Mouse (Mus musculus): ENCODE measurements around the gene Slc50a1.

GRCm38 (mm10) chr3:89233562-89234110 lies 36.7 kb downstream of the Slc50a1 start:
- TF ChIP-seq NELFE (IDR thresholded peaks at IDR 0.05; ENCODE audit: low read depth, low read length) (no peak), CTCF (conservative IDR thresholded peaks at IDR 0.05 in 1 of 2, IDR thresholded peaks at IDR 0.05 in 1 of 2; ENCODE audit: low read depth in 2 of 2, low read length in 2 of 2) (no peak)

Data from CH12.LX (cell line).